Mouse (Mus musculus) CH12F3 (cell line): ENCODE measurements around the gene Mpped2.

Source experiments
- in situ Hi-C: fragments of 300-500 bp; cut with MboI; formaldehyde crosslinking; loops from 2 replicates; pipeline ENCODE4 v1.14.3; 2020; ENCODE audit warnings: low sequenced_read_pairs

Mpped2 gene

GRCm38 (mm10) chr2:106692783-106693701, at the start of gene Mpped2:
Gene Mpped2 (plus strand): TSS chr2:106693269.
- in situ Hi-C loops: no loop called here

GRCm38 (mm10) chr2:106644782-106645181, 48.3 kb upstream of the Mpped2 start:
- in situ Hi-C loops: no loop called here

GRCm38 (mm10) chr2:106649686-106650570, 43.1 kb upstream of the Mpped2 start:
- in situ Hi-C loops: no loop called here

GRCm38 (mm10) chr2:106652151-106652550, 40.9 kb upstream of the Mpped2 start:
- in situ Hi-C loops: no loop called here

- in situ Hi-C loops: no loop called here
Observed at GRCm38 (mm10) chr2:106652741-106653140, 40.3 kb upstream of the Mpped2 start.

- in situ Hi-C loops: no loop called here
Observed at GRCm38 (mm10) chr2:106653261-106653660, 39.8 kb upstream of the Mpped2 start.

GRCm38 (mm10) chr2:106655271-106655670, 37.8 kb upstream of the Mpped2 start:
- in situ Hi-C loops: no loop called here

- in situ Hi-C loops: no loop called here
Observed at GRCm38 (mm10) chr2:106665271-106665670, 27.8 kb upstream of the Mpped2 start.

- in situ Hi-C loops: no loop called here
Observed at GRCm38 (mm10) chr2:106674319-106674718, 18.8 kb upstream of the Mpped2 start.

GRCm38 (mm10) chr2:106677449-106677848, 15.6 kb upstream of the Mpped2 start:
- in situ Hi-C loops: no loop called here

- in situ Hi-C loops: no loop called here
Observed at GRCm38 (mm10) chr2:106679720-106680455, 13.2 kb upstream of the Mpped2 start.

- in situ Hi-C loops: no loop called here
Observed at GRCm38 (mm10) chr2:106683185-106683831, 9.8 kb upstream of the Mpped2 start.

- in situ Hi-C loops: no loop called here
Observed at GRCm38 (mm10) chr2:106683832-106684231, 9.2 kb upstream of the Mpped2 start.

GRCm38 (mm10) chr2:106691753-106692363, 1.2 kb upstream of the Mpped2 start:
- in situ Hi-C loops: no loop called here

GRCm38 (mm10) chr2:106692405-106692782, 675 bp upstream of the Mpped2 start:
- in situ Hi-C loops: no loop called here

- in situ Hi-C loops: no loop called here
Observed at GRCm38 (mm10) chr2:106693702-106694566, 865 bp downstream of the Mpped2 start.

GRCm38 (mm10) chr2:106694567-106694885, 1.5 kb downstream of the Mpped2 start:
- in situ Hi-C loops: no loop called here

GRCm38 (mm10) chr2:106694886-106695733, 2.0 kb downstream of the Mpped2 start:
- in situ Hi-C loops: no loop called here

- in situ Hi-C loops: no loop called here
Observed at GRCm38 (mm10) chr2:106695734-106696022, 2.6 kb downstream of the Mpped2 start.
